Mouse (Mus musculus) ES-Bruce4 (cell line): ENCODE results near the gene Stat1. TPM values are rescaled to one million over a fixed set of nuclear protein-coding genes. Genes with fewer than 3 reads are reported as not detected.

ENCODE experiments used
- H3K27ac ChIP-seq: 2 replicates; pipeline ENCODE4 v1.5.1; 2012; ENCODE audit warnings: low read length, inconsistent platforms; ENCODE audit not compliant: insufficient read depth
- H3K27me3 ChIP-seq: 2 replicates; pipeline ENCODE4 v1.6.1; 2012; ENCODE audit warnings: mild to moderate bottlenecking, low read length, inconsistent platforms; ENCODE audit not compliant: control insufficient read depth, poor library complexity, insufficient read depth, severe bottlenecking
- H3K36me3 ChIP-seq: 2 replicates; pipeline ENCODE4 v1.6.1; 2012; ENCODE audit warnings: inconsistent platforms, mild to moderate bottlenecking, low read length, moderate library complexity; ENCODE audit not compliant: control insufficient read depth, poor library complexity, insufficient read depth, severe bottlenecking
- H3K4me1 ChIP-seq: one replicate; pipeline ENCODE4 v1.8.1; 2011; ENCODE audit warnings: low read length; ENCODE audit not compliant: control insufficient read depth, insufficient read depth
- H3K4me3 ChIP-seq: 2 replicates; pipeline ENCODE4 v1.5.1; 2011; ENCODE audit warnings: low read depth, mild to moderate bottlenecking, low read length
- H3K9ac ChIP-seq: 2 replicates; pipeline ENCODE4 v1.6.1; 2012; ENCODE audit warnings: low read depth, mild to moderate bottlenecking, inconsistent platforms; ENCODE audit not compliant: poor library complexity, severe bottlenecking
- H3K9me3 ChIP-seq: replicated peaks from 2 replicates; pipeline ENCODE4 v1.6.1; 2012; ENCODE audit warnings: mild to moderate bottlenecking, low read length, inconsistent platforms; ENCODE audit not compliant: control insufficient read depth, poor library complexity, insufficient read depth, severe bottlenecking
- CTCF ChIP-seq: IDR thresholded peaks from one replicate; pipeline ENCODE4 v1.8.1; 2011; ENCODE audit warnings: low read depth, low read length
- EP300 ChIP-seq: IDR thresholded peaks from 2 replicates; pipeline ENCODE4 v1.6.1; 2011; ENCODE audit warnings: low read depth, low read length; ENCODE audit not compliant: insufficient read depth
- POLR2A ChIP-seq: IDR thresholded peaks from one replicate; pipeline ENCODE4 v1.8.1; 2011; ENCODE audit warnings: low read length; ENCODE audit not compliant: insufficient read depth
- polyA plus RNA-seq: library from polyadenylated mRNA; stranded (reverse); fragments of >200 nt; gene quantifications from 2 replicates; pipeline ENCODE4 v1.2.4, GENCODE M21; 2011; ENCODE audit warnings: low read depth; ENCODE audit not compliant: missing spikeins, insufficient read depth, insufficient read length

Stat1 gene
- polyA plus RNA-seq, 1 experiment = 10.1 TPM

GRCm38 (mm10) chr1:52098618-52099232, 20.5 kb upstream of the Stat1 start:
- Histone ChIP-seq H3K9ac (no peak overlapping the region), H3K4me1 (no peaks in the 10 kb centered on the region), H3K27me3 (no peaks in the 10 kb centered on the region), H3K4me3 (no peak overlapping the region), H3K27ac (no peak overlapping the region), H3K36me3 (no peaks in the 10 kb centered on the region), H3K9me3 (no peaks in the 10 kb centered on the region)
- no peak for TF ChIP-seq POLR2A
- TF ChIP-seq CTCF = no peak
- TF ChIP-seq EP300 = no peak

- Histone ChIP-seq H3K9ac (no peak overlapping the region), H3K27ac (no peak overlapping the region), H3K4me3 (no peak overlapping the region), H3K4me1 (no peaks in the 10 kb centered on the region), H3K27me3 (no peaks in the 10 kb centered on the region), H3K36me3 (no peaks in the 10 kb centered on the region), H3K9me3 (no peaks in the 10 kb centered on the region)
- TF ChIP-seq POLR2A = no peak
- TF ChIP-seq CTCF = peak; percentile 74
- no peak for TF ChIP-seq EP300
These were observed 18.7 kb upstream of the Stat1 start for GRCm38 (mm10) chr1:52100496-52100895.

- Histone ChIP-seq H3K9ac (no peak overlapping the region), H3K9me3 (no peaks in the 10 kb centered on the region), H3K4me1 (no peaks in the 10 kb centered on the region), H3K36me3 (no peaks in the 10 kb centered on the region), H3K4me3 (no peak overlapping the region), H3K27ac (no peak overlapping the region), H3K27me3 (no peaks in the 10 kb centered on the region)
- TF ChIP-seq CTCF (no peak), EP300 (no peak)
These were observed 16.4 kb upstream of the Stat1 start for GRCm38 (mm10) chr1:52102795-52103194.

GRCm38 (mm10) chr1:52107206-52107605, 12.0 kb upstream of the Stat1 start:
- no peak overlapping the region for H3K9ac ChIP-seq
- no peaks in the 10 kb centered on the region for H3K36me3 ChIP-seq
- H3K4me3 ChIP-seq = no peak overlapping the region
- TF ChIP-seq EP300 (no peak), POLR2A (no peak), CTCF (no peak)
- no peaks in the 10 kb centered on the region for H3K4me1 ChIP-seq
- no peaks in the 10 kb centered on the region for H3K27me3 ChIP-seq
- no peaks in the 10 kb centered on the region for H3K9me3 ChIP-seq
- no peak overlapping the region for H3K27ac ChIP-seq

- Histone ChIP-seq H3K36me3 (no peaks in the 10 kb centered on the region), H3K27me3 (no peaks in the 10 kb centered on the region), H3K9ac (no peak overlapping the region), H3K27ac (no peak overlapping the region), H3K4me3 (no peak overlapping the region), H3K9me3 (no peaks in the 10 kb centered on the region), H3K4me1 (no peaks in the 10 kb centered on the region)
- TF ChIP-seq POLR2A (no peak), EP300 (no peak), CTCF (no peak)
These were observed 8.0 kb upstream of the Stat1 start for GRCm38 (mm10) chr1:52111217-52111616.

GRCm38 (mm10) chr1:52112301-52112700, 6.9 kb upstream of the Stat1 start:
- Histone ChIP-seq H3K27ac (no peak overlapping the region), H3K4me3 (no peak overlapping the region), H3K36me3 (no peaks in the 10 kb centered on the region), H3K27me3 (no peaks in the 10 kb centered on the region), H3K9ac (no peak overlapping the region), H3K9me3 (no peaks in the 10 kb centered on the region), H3K4me1 (no peaks in the 10 kb centered on the region)
- no peak for TF ChIP-seq EP300
- no peak for TF ChIP-seq CTCF
- no peak for TF ChIP-seq POLR2A
